Mouse (Mus musculus) embryonic stem cell, embryonic (primary cell): ENCODE results near the gene Ppargc1a.

Source experiments
- CTCF ChIA-PET, 4 experiments: fragments of 300-600 bp in 2 of 4; fragments of 350-600 bp in 2 of 4; sonication (Branson Sonifier 250); formaldehyde crosslinking; loops; one replicate each; lab custom pipeline; 2022; ENCODE audit warnings: inconsistent platforms in 2 of 4; lab: Charles Lee
- POLR2A ChIA-PET, 4 experiments: fragments of 300-600 bp in 2 of 4; fragments of 350-600 bp in 2 of 4; sonication (Branson Sonifier 250); formaldehyde crosslinking; loops; one replicate each; lab custom pipeline; 2022; ENCODE audit warnings: antibody characterized with exemption in 4 of 4, inconsistent platforms in 1 of 4; lab: Charles Lee

Gene Ppargc1a

DNA sequence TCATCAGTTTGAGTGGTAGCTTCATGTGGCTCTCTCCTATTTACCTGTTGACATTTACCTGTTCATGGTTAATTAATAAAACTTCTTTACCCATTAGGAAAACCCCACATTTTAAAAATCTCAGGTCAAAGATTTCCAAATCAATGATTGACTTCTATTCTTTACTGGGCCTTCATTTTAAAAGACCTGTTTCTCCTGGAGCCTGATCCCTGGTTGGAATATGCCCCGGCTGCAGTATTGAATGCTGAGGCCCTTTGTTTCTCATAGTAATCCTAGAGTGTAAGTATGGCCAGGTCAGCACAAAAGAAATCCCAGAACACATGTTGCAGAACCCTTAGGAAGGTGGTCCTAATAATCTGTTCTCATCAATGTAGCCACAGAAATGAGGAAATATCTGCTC lies 119.9 kb downstream of the Ppargc1a start:
- POLR2A ChIA-PET = no interaction called here
- CTCF ChIA-PET = no interaction called here

DNA sequence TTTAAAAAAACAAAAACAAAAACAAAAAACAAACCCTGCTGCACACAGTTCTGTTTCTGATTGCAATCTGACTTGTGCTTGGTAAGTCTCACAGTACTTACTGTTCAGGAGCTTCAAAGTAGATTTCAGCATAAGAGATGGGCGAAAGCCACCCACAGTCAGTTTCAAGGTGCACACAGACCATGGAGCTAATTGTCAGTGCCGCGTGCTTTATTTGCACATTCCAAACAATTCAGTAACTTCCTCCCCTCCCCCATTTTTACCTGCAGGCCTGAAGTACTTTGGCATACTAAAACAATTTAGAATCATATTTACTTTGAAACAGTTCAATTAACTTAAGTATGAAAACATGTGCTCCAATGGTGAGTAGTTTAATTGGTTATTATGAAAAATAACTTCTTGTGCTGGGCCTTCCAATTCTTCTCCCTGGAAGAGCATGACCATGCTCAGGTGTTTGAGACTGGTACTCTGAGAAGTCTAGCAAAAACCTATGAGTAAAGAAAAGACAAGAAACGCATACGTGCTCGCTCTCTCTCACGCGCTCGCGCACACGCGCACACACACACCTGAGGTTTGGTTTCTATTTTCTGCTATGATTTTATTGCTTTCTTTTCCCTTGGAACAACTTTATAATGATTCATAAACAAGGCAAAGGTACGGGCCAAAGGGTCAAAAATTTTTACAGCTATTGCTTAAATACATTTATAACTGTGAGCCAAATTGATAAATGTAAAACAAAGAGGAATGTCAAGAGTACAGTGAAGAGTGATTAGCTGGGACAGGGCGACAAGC lies 121.0 kb downstream of the Ppargc1a start:
- POLR2A ChIA-PET = no interaction called here
- CTCF ChIA-PET = interaction anchor here in 2 of 4 experiments (0.6 to 0.7 kb wide), 2 partner anchors 20 to 241 kb away, joined by 3 to 5 read pairs; no protein-coding TSS in a partner anchor

GRCm38 (mm10) chr5:51445726-51446125 lies 121.8 kb downstream of the Ppargc1a start:
- ChIA-PET CTCF (interaction anchor here in 3 of 4 experiments (0.6 to 0.7 kb wide), 3 partner anchors 19 to 1569 kb away, joined by 3 to 5 read pairs (median 4); no protein-coding TSS in a partner anchor), POLR2A (no interaction called here)

DNA sequence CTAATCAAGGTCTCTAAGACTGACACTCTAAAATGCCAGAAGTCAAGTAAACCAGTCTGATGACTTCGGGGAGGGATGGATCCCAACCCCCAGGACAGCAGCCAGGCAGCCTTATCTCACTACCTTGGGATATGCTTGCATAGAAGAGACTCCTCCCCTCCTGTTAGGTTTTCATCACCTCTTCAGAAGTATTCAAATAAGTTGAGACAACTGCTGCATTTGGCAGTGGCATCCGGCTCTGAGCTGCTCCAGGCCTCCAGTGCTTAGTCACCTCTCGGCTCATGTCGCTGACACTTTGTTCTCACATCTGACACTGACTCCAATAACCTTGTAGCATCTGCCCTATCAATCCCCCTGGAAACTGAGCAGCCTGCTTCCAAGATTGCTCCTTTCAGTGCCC lies 127.8 kb downstream of the Ppargc1a start:
- ChIA-PET POLR2A (no interaction called here), CTCF (no interaction called here)

DNA sequence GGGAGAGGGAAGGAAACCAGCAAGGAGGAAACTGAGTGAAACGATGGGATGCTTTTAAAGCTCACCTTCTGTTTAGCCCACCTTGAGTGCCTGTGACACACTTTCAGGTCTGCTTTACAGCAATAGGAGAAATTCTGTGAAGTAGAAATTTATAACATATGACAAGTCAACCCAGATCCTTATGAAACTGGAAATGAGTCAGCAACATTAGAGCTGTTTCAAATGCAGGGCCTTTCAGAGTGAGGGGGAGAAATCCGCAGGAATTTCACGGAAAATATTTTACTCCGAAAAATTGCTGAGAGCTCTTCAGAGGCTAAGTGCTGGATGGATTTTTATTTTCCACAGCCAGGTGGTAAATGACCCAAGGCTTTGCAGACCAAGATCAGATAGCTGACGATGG lies 133.6 kb downstream of the Ppargc1a start:
- ChIA-PET POLR2A (no interaction called here), CTCF (no interaction called here)

DNA sequence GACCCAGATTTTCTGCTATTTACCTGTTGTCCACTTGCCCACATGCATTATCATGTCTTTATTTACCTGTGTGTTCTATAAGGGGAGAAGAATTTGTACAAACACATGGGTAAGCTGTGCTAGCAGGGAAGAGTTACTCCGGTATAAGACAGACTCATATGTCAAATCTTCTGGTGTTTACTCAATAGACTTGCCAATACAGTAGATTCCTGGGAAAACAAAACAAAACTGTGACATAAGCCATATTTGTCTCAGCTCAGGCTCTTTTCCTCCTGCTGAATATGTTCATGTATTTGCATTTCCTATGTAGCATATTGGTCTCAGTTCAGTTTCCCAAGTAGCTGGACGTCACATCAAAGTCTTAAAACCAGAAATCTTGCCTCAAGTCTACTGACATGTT lies 135.0 kb downstream of the Ppargc1a start:
- ChIA-PET CTCF (no interaction called here), POLR2A (no interaction called here)

- ChIA-PET POLR2A (no interaction called here), CTCF (no interaction called here)
Measured at GRCm38 (mm10) chr5:51432031-51432430, 135.5 kb downstream of the Ppargc1a start.

DNA sequence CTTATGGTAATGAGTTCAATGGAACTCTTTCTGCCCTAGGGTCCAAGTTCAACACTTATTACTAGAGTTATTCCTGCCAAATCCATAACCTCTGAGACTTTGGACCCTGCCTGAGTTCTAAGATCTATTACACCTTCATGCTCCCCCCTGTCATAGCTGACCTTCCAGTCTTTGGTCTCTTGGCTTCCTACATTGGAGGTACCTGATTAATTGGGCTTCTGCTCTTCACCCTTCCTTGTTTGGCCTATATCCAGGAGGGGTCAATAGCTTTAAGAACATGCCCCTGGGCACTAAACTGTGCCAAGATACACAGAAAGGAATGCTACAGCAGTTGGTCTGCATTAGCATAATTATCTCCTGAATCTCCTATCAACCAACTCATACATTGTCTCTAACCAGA lies 141.1 kb downstream of the Ppargc1a start:
- ChIA-PET POLR2A (no interaction called here), CTCF (interaction anchor here in 1 of 4 experiments (0.5 kb wide), 1 partner anchor 20 kb away, joined by 3 read pairs; no protein-coding TSS in a partner anchor)

DNA sequence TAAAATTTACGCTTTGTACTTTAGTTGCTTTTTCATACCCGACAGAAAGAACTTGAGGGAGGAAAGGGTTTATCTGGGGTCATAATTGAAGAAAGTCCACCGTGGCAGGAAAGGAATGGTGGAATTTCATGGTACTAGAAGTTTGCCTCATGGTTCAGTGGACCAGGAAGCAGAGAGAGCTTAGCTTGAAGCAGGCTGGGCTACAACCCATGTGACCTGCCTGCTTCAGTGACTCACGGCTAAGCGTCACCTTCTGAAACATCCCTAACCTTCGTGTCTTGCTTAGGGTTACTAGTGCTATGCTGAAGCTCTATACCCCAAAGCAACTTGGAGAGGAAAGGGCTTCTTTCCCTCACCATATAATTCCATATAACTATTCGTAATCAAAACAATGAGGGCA lies 151.1 kb downstream of the Ppargc1a start:
- ChIA-PET CTCF (no interaction called here), POLR2A (no interaction called here)

GRCm38 (mm10) chr5:51415456-51415855 lies 152.1 kb downstream of the Ppargc1a start:
- ChIA-PET POLR2A (no interaction called here), CTCF (no interaction called here)

- ChIA-PET CTCF (interaction anchor here in 1 of 4 experiments (0.6 kb wide), 1 partner anchor 347 kb away, joined by 3 read pairs; no protein-coding TSS in a partner anchor), POLR2A (no interaction called here)
Measured at GRCm38 (mm10) chr5:51412303-51413117, 155.0 kb downstream of the Ppargc1a start.

DNA sequence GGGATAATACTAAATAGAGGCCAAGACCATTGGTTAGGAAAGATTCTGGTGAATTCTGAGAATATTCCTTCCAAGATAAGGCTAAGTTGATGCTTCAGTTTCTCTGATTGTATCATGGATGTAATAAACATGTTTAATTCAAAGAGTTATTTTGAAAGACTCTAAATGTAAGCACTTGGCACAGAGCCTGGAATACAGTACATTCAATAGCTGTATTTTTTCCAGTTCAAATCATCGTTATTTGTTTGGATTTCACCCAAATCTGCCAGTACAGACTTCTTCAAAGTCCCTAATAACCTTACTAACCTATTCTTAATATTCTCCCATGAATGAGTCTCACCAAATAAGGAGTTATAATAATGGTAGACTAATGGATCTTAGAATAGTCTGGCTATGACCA lies 157.5 kb downstream of the Ppargc1a start:
- ChIA-PET POLR2A (no interaction called here), CTCF (no interaction called here)

GRCm38 (mm10) chr5:51406406-51406805 lies 161.1 kb downstream of the Ppargc1a start:
- POLR2A ChIA-PET = no interaction called here

More at GRCm38 (mm10) chr5:51406406-51406805, 161.1 kb downstream of the Ppargc1a start:
- CTCF ChIA-PET = no interaction called here
